Mouse (Mus musculus) left cerebral cortex, postnatal 25 days (tissue): ENCODE measurements at regions not wholly inside any gene's neighbourhood (a gene's known extent, or its start where the extent isn't known, plus 50 kb on each side); places are given as distances from the start of the nearest gene placed in this dataset.
A peak's percentile ranks its signal among the peaks of the same experiment; 100 is the strongest.

ENCODE experiments used
- DNase-seq, 2 experiments: peaks; one replicate each; pipeline ENCODE4 v3.0.0; 2022; ENCODE audit warnings: low spot score in 2 of 2, mixed read lengths in 1 of 2
- intact Hi-C: fragments of 180-260 bp; cut with DNase I; formaldehyde crosslinking; loops from one replicate; pipeline ENCODE4 v1.15.1; 2025

- no peak for DNase-seq
- intact Hi-C loops, result no loop called here
Observed at GRCm38 (mm10) chr6:139103397-139103796, 398.4 kb downstream of the Rergl start.

DNA sequence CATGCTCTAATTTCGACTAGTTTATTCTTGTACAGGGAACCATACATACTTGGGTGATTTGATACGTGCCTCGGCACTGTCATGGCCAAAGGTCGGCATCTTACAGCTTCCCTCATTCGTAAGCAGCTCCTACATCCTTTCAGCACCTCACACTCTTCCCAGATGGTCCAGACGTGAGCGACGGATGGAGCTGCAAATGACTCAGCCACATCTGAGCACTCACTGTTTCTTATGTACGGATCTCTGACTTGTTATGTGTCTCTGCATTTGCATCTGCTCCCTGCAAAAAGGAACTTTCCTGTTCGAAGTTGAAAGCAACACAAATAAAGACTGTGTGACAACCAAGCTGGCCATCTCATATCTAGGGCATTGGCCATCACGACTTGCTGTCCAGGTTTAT, 402.5 kb downstream of the Rergl start:
- peak in 1 of 2 experiments; percentile 19 for DNase-seq
- intact Hi-C loops, result no loop called here

DNA sequence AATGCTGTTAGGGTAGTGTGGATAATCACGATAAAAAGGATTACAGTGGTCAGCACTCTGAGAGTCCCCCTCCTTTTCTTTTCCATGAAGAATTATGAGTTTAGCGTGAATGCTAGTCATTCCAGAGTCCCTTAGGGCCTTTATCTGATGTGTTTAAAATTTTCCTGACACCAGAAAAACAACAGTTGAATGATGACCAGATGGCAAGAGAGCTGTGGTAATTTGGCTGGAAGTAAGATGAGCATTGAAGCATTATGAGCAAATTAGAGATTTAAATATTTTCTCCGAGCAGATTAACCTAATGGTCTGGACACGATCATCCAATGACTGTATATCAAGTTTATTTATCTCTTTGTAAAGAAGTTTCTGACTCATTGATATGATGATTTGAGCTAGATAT, 417.1 kb upstream of the Igbp1b start:
- DNase-seq, result no peak
- intact Hi-C loops, result no loop called here

GRCm38 (mm10) chr6:139027696-139028095, 369.4 kb upstream of the Igbp1b start:
- intact Hi-C loops, result no loop called here
- DNase-seq, result no peak

- intact Hi-C loops, result no loop called here
- DNase-seq, result no peak
Observed at GRCm38 (mm10) chr6:139014526-139014925, 356.2 kb upstream of the Igbp1b start.

DNA sequence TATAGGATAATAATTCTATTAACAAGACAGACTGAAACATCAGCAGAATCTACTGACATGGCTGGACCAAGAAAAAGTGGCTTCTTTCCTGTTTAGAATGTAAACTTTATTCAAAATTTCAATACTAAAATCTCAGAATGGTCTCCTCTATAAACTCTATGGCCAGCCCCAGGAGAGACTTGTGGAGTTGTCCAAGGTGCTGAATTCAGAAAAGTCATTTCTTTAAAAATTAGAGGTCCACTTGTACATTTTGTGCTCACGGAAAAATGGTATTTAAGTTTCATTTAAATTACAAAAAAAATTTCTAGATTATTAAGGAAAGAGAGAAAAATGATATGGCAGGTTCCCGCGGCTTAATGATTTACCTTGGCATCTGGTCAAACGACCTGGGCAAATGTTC, 352.2 kb upstream of the Igbp1b start:
- DNase-seq, result no peak
- intact Hi-C loops, result no loop called here
